ENCODE assay signal across 27 mouse cellular contexts in the genomic region with DNA sequence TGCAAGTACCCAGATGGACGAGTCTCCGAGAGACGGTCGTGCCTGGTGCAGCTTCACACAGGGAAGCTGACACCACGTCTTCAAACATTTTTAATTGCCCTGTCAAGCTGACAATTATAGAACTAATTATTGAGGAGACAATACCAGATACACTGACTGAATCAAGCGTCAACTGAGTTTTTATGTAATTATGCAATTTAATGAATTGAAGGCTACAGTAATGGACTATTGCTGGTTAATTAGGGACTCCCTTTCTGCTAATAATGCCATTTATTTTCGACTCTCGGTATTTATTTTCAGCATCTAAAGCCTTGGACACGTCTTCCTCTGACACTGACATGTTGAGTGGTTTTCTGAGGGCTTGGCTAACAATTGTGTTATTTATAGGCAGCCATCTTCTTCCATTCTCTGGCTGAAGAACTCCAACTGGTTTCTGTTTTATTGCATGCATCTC.
DNase-seq lines count a peak whose midpoint lies in the region; ATAC-seq and TF ChIP-seq lines count a peak whose summit lies in the region.
"Had no signal": no experiment of that assay in that cellular context is flagged by ENCODE, and none has a peak within 500 bp of the region (broad histone marks: within the 10 kb centered on the region; RNA-seq: fewer than 3 reads in every experiment).

No protein-coding gene starts in this region.

- H3K9me3 ChIP-seq in forebrain, embryonic 11.5 days (ENCODE audit: control insufficient read depth, low read length): no peaks in the 10 kb centered on the region
- no peaks in the 10 kb centered on the region for H3K9me3 ChIP-seq in forebrain, embryonic 10.5 days
- H3K9me3 ChIP-seq in midbrain, postnatal 0 days (ENCODE audit: low read length): no peaks in the 10 kb centered on the region
- no peaks in the 10 kb centered on the region for H3K9me3 ChIP-seq in midbrain, embryonic 15.5 days
- no peaks in the 10 kb centered on the region for H3K9me3 ChIP-seq in forebrain, embryonic 16.5 days (ENCODE audit: control insufficient read depth, low read length)
- H3K9me3 ChIP-seq: kidney, embryonic 15.5 days; limb, embryonic 12.5 days; midbrain, embryonic 10.5 days had no signal

- ATAC-seq in forebrain, embryonic 11.5 days (replicated peaks; ENCODE audit: low FRiP score): peak; percentile 57
- ATAC-seq in midbrain, postnatal 0 days (ENCODE audit: low FRiP score): no peak
- no peak for ATAC-seq in midbrain, embryonic 15.5 days (replicated peaks)
- peak; percentile 94 for ATAC-seq in forebrain, embryonic 16.5 days
- ATAC-seq: inflammation-experienced regulatory T-cells, adult 6 months had no signal

- no peak overlapping the region for H3K4me2 ChIP-seq in forebrain, embryonic 11.5 days (ENCODE audit: low read depth, low read length, severe bottlenecking)
- no peak overlapping the region for H3K4me2 ChIP-seq in midbrain, postnatal 0 days (ENCODE audit: low read depth, low read length, poor library complexity, severe bottlenecking)
- no peak overlapping the region for H3K4me2 ChIP-seq in midbrain, embryonic 15.5 days
- H3K4me2 ChIP-seq in forebrain, embryonic 16.5 days (ENCODE audit: low read length): no peak overlapping the region
- H3K4me2 ChIP-seq: heart, embryonic 12.5 days; hindbrain, embryonic 14.5 days; kidney, embryonic 15.5 days; limb, embryonic 12.5 days; liver, embryonic 15.5 days; lung, embryonic 14.5 days had no signal

- no peak for TF ChIP-seq CTCF in midbrain, postnatal 0 days (IDR thresholded peaks at IDR 0.05)
- TF ChIP-seq CTCF in left cerebral cortex, adult 2 months (IDR thresholded peaks at IDR 0.05): no peak

- H3K9ac ChIP-seq in forebrain, embryonic 11.5 days (ENCODE audit: low read length): no peak overlapping the region
- no peak overlapping the region for H3K9ac ChIP-seq in midbrain, postnatal 0 days (replicated peaks; ENCODE audit: low read length, poor library complexity, severe bottlenecking)
- no peak overlapping the region for H3K9ac ChIP-seq in midbrain, embryonic 15.5 days
- no peak overlapping the region for H3K9ac ChIP-seq in forebrain, embryonic 16.5 days (replicated peaks; ENCODE audit: low read depth, low read length)
- H3K9ac ChIP-seq: heart, embryonic 12.5 days; hindbrain, embryonic 14.5 days; kidney, embryonic 15.5 days; limb, embryonic 12.5 days; liver, embryonic 15.5 days; lung, embryonic 14.5 days had no signal

- H3K36me3 ChIP-seq in forebrain, embryonic 11.5 days (ENCODE audit: control insufficient read depth, insufficient read depth, low read length): no peaks in the 10 kb centered on the region
- no peaks in the 10 kb centered on the region for H3K36me3 ChIP-seq in forebrain, embryonic 10.5 days (replicated peaks)
- no peaks in the 10 kb centered on the region for H3K36me3 ChIP-seq in midbrain, postnatal 0 days (ENCODE audit: insufficient read depth, low read length)
- no peaks in the 10 kb centered on the region for H3K36me3 ChIP-seq in midbrain, embryonic 15.5 days (replicated peaks)
- no peaks in the 10 kb centered on the region for H3K36me3 ChIP-seq in forebrain, embryonic 16.5 days (ENCODE audit: control insufficient read depth, insufficient read depth)
- H3K36me3 ChIP-seq: heart, embryonic 12.5 days; kidney, embryonic 15.5 days; limb, embryonic 12.5 days; liver, embryonic 15.5 days; midbrain, embryonic 10.5 days had no signal

- intact Hi-C loops in left cerebral cortex, adult 2 months (cut with DNase I): loop anchor here (10.0 kb wide), 1 partner anchor 178 kb away; no protein-coding TSS in a partner anchor

- H3K4me1 ChIP-seq in forebrain, embryonic 11.5 days (replicated peaks; ENCODE audit: control insufficient read depth, insufficient read depth, low read length): no peaks in the 10 kb centered on the region
- no peaks in the 10 kb centered on the region for H3K4me1 ChIP-seq in forebrain, embryonic 10.5 days
- H3K4me1 ChIP-seq in midbrain, postnatal 0 days (ENCODE audit: insufficient read depth, low read length): no peaks in the 10 kb centered on the region
- no peaks in the 10 kb centered on the region for H3K4me1 ChIP-seq in midbrain, embryonic 15.5 days
- peaks cover 12% of the 10 kb centered on the region for H3K4me1 ChIP-seq in forebrain, embryonic 16.5 days (replicated peaks; ENCODE audit: control insufficient read depth, insufficient read depth, low read length)
- H3K4me1 ChIP-seq: heart, embryonic 12.5 days; kidney, embryonic 15.5 days; limb, embryonic 12.5 days; liver, embryonic 15.5 days; midbrain, embryonic 10.5 days had no signal

- WGBS in forebrain, embryonic 11.5 days: 43% methylated on average over 9 of the region's 9 CpGs
- 75% methylated on average over 9 of the region's 9 CpGs for WGBS in forebrain, embryonic 10.5 days
- 69% methylated on average over 9 of the region's 9 CpGs for WGBS in midbrain, postnatal 0 days
- 61% methylated on average over 9 of the region's 9 CpGs for WGBS in midbrain, embryonic 15.5 days
- WGBS in forebrain, embryonic 16.5 days: 9% methylated on average over 9 of the region's 9 CpGs

- no peak for DNase-seq in forebrain, embryonic 11.5 days (ENCODE audit: low spot score)
- DNase-seq in forebrain, embryonic 10.5 days (ENCODE audit: extremely low spot score, low spot score): no peak
- DNase-seq in midbrain, postnatal 0 days (ENCODE audit: low spot score): peak; percentile 10
- no peak for DNase-seq in kidney, postnatal 10 days
- DNase-seq in left cerebral cortex, adult 2 months (ENCODE audit: extremely low spot score in 1 of 2, low spot score in 2 of 2): no peak
- no peak for DNase-seq in lung, postnatal 25 days (ENCODE audit: low spot score)
- DNase-seq: adrenal gland, adult 8-10 months; cerebellum, adult 11-12 months; cerebellum, adult 9-11 months; heart, adult 2 months; heart, postnatal 4 days; kidney, adult 18-20 months; kidney, postnatal 36 days; lung, embryonic 14.5 days; lung, postnatal 14 days; spleen, adult 18-20 months; thymus, adult 18-20 months; thymus, postnatal 25 days had no signal

- no peaks in the 10 kb centered on the region for H3K27me3 ChIP-seq in forebrain, embryonic 11.5 days (ENCODE audit: control insufficient read depth, insufficient read depth, low read length)
- H3K27me3 ChIP-seq in forebrain, embryonic 10.5 days (ENCODE audit: poor library complexity, severe bottlenecking): no peaks in the 10 kb centered on the region
- no peaks in the 10 kb centered on the region for H3K27me3 ChIP-seq in midbrain, postnatal 0 days (ENCODE audit: insufficient read depth, low read length)
- no peaks in the 10 kb centered on the region for H3K27me3 ChIP-seq in midbrain, embryonic 15.5 days (replicated peaks)
- peaks cover 5% of the 10 kb centered on the region; the same call in 1 of the 2 replicates for H3K27me3 ChIP-seq in forebrain, embryonic 16.5 days (replicated peaks; ENCODE audit: control insufficient read depth, insufficient read depth, low read length)
- H3K27me3 ChIP-seq: heart, embryonic 12.5 days; kidney, embryonic 15.5 days; limb, embryonic 12.5 days; liver, embryonic 15.5 days had no signal

- H3K27ac ChIP-seq in forebrain, embryonic 11.5 days (ENCODE audit: low read depth, low read length): no peak overlapping the region
- H3K27ac ChIP-seq in forebrain, embryonic 10.5 days: no peak overlapping the region
- H3K27ac ChIP-seq in midbrain, postnatal 0 days (ENCODE audit: low read depth, low read length): no peak overlapping the region
- no peak overlapping the region for H3K27ac ChIP-seq in midbrain, embryonic 15.5 days
- no peak overlapping the region for H3K27ac ChIP-seq in forebrain, embryonic 16.5 days (ENCODE audit: low read length)
- no peak overlapping the region for H3K27ac ChIP-seq in left cerebral cortex, adult 2 months
- H3K27ac ChIP-seq: heart, adult 2 months; hindbrain, embryonic 14.5 days; kidney, embryonic 15.5 days; limb, embryonic 12.5 days; liver, embryonic 15.5 days; midbrain, embryonic 10.5 days had no signal

- H3K4me3 ChIP-seq in forebrain, embryonic 11.5 days (ENCODE audit: low read depth, low read length): no peak overlapping the region
- no peak overlapping the region for H3K4me3 ChIP-seq in forebrain, embryonic 10.5 days
- no peak overlapping the region for H3K4me3 ChIP-seq in midbrain, postnatal 0 days (ENCODE audit: low read depth, low read length)
- H3K4me3 ChIP-seq in midbrain, embryonic 15.5 days: no peak overlapping the region
- no peak overlapping the region for H3K4me3 ChIP-seq in forebrain, embryonic 16.5 days (replicated peaks; ENCODE audit: low read length)
- H3K4me3 ChIP-seq in left cerebral cortex, adult 2 months: no peak overlapping the region
- H3K4me3 ChIP-seq: heart, adult 2 months; heart, embryonic 12.5 days; kidney, embryonic 15.5 days; limb, embryonic 12.5 days; liver, embryonic 15.5 days; midbrain, embryonic 10.5 days had no signal

Comparison
In these comparisons a context has a peak if more than half of its experiments do, and no peak if none do; other contexts are left out.
1. ATAC-seq: peak in forebrain, embryonic 11.5 days (single experiment) and forebrain, embryonic 16.5 days (single experiment); none in midbrain, postnatal 0 days (single experiment) and midbrain, embryonic 15.5 days (single experiment).